Mouse (Mus musculus) leukemia stem cell, adult 10-12 weeks (primary cell): Measurements from ENCODE around the gene Vmn1r68. TPM values are rescaled to one million over a fixed set of nuclear protein-coding genes. Genes with fewer than 3 reads are reported as not detected.

Source experiments
- polyA plus RNA-seq: library from polyadenylated mRNA; stranded (reverse); fragments of >175 nt; gene quantifications from 2 replicates; pipeline ENCODE4 v1.2.3, GENCODE M21; 2012; ENCODE audit warnings: low replicate concordance

Vmn1r68 gene
- 0.25 TPM in 1 of 2 replicates, not detected in the other for polyA plus RNA-seq

DNA sequence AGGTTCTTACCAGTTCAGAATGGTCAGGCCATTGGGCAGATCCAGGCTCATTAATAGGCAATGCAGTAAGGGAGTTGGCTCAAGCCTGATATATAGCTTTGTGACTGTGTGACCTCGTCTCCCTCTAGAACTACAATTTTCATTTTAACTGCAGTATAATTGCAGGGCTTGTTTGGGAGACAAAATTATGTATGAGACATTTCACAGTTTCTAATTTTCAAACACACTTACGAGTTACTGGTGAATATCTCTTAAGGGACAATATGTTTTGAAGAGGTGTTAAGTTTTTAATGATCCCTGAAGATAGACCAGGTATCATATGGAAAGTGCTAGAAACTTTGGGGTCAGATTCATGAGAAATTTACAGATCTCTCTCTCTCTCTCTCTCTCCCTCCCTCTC lies at the start of gene Vmn1r68:
Vmn1r68 (minus strand) TSS at position 101 of the 400 bp plus-strand sequence.

GRCm38 (mm10) chr7:10494786-10495521 lies 63.3 kb downstream of the Vmn1r68 start, which contains the start of gene Zik1:
Gene Zik1, minus strand, starts transcription at chr7:10495394.

Other genes starting within 250 kb of the Vmn1r68 start
- not detected in 2 replicates for gene Vmn1r67, start 115.2 kb downstream of the Vmn1r68 start, polyA plus RNA-seq
- not detected in 2 replicates for gene Zik1, start 63.1 kb downstream of the Vmn1r68 start, polyA plus RNA-seq
- gene Vmn1r69, start 55.2 kb upstream of the Vmn1r68 start, polyA plus RNA-seq = not detected in 2 replicates
- gene Vmn1r70, start 73.0 kb upstream of the Vmn1r68 start, polyA plus RNA-seq = not detected in 2 replicates
- not detected in 2 replicates for gene Nlrp4b, start 129.3 kb upstream of the Vmn1r68 start, polyA plus RNA-seq
- gene Vmn1r71, start 195.9 kb upstream of the Vmn1r68 start, polyA plus RNA-seq = not detected in 2 replicates